11 mouse cellular contexts compared by ENCODE assay signal in the genomic region with DNA sequence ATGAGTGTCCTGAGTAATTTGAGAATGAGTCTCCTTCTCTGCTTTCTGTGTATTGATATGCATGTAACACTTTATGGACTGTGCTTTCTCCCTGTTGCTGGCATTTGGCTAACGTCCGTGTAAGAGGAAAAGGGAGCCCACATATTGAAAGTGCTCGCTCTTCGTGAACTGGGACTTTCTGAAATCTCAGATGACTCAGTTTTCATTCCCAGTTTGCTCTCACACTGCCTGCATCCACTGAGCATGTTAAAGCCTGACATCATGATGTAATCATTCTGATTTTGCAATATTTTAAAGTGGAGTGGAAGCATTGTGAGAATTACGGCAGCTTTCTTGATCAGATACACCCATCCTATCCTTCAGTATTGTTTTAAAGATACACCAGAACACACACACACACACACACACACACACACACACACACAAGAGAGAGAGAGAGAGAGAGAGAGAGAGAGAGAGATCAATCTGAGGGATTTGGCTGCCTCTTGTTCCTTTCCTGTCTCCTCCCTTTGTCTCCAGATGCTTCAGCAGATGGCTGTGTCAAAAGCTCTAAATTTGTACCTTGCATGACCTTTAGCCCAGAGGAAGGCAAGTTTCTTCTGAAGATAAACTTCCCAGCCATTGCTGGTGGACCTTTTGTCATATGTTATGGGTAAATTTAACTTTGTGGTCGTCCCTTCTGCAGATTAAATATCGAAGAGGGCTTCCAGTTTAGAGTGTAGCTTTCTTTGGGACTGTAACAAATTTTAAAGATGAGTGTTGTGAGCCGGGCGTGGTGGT.
A peak's percentile ranks its signal among the peaks of the same experiment; 100 is the strongest.
DNase-seq lines count a peak whose midpoint lies in the region; ATAC-seq lines count a peak whose summit lies in the region.
"Had no signal": no experiment of that assay in that cellular context is flagged by ENCODE, and none has a peak within 500 bp of the region (broad histone marks: within the 10 kb centered on the region; RNA-seq: fewer than 3 reads in every experiment).

No protein-coding gene starts in this region.

- H3K4me3 ChIP-seq in liver, embryonic 12.5 days: no peak overlapping the region
- H3K4me3 ChIP-seq: heart, embryonic 13.5 days; limb, embryonic 13.5 days had no signal

- H3K4me1 ChIP-seq in liver, embryonic 12.5 days: peaks cover 6% of the 10 kb centered on the region; the same call in 1 of the 2 replicates

- 50% methylated on average over 9 of the region's 9 CpGs for whole genome bisulfite sequencing in liver, embryonic 12.5 days (ENCODE audit: insufficient replicate concordance)

- no peak overlapping the region for H3K9ac ChIP-seq in liver, embryonic 12.5 days
- H3K9ac ChIP-seq: heart, embryonic 13.5 days; limb, embryonic 13.5 days had no signal

- H3K4me2 ChIP-seq in liver, embryonic 12.5 days: no peak overlapping the region
- H3K4me2 ChIP-seq: heart, embryonic 13.5 days; limb, embryonic 13.5 days had no signal

- no peaks in the 10 kb centered on the region for H3K36me3 ChIP-seq in liver, embryonic 12.5 days
- H3K36me3 ChIP-seq: heart, embryonic 13.5 days had no signal

- no peak overlapping the region for H3K27ac ChIP-seq in liver, embryonic 12.5 days
- H3K27ac ChIP-seq: heart, embryonic 13.5 days; limb, embryonic 13.5 days had no signal

- H3K9me3 ChIP-seq in liver, embryonic 12.5 days (replicated peaks): no peaks in the 10 kb centered on the region
- H3K9me3 ChIP-seq: heart, embryonic 13.5 days; limb, embryonic 13.5 days had no signal

- no peaks in the 10 kb centered on the region for H3K27me3 ChIP-seq in liver, embryonic 12.5 days (replicated peaks)
- H3K27me3 ChIP-seq: heart, embryonic 13.5 days; limb, embryonic 13.5 days had no signal

- peak; percentile 71 for DNase-seq in cerebellum, adult 9-10 months
- no peak for DNase-seq in cerebellum, adult 8-10 months
- peak; percentile 25 for DNase-seq in kidney, postnatal 14 days
- no peak for DNase-seq in kidney, postnatal 10 days
- peak; percentile 56 for DNase-seq in Muller cell, postnatal 12 days (ENCODE audit: inconsistent ontology term)
- DNase-seq in gonadal fat pad, adult 2 months (ENCODE audit: low read depth): peak; percentile 40
- DNase-seq in ovary, postnatal 36 days (ENCODE audit: low spot score): no peak

- no peak for ATAC-seq in liver, embryonic 12.5 days
- ATAC-seq: activated CD4-positive, CD25-positive, alpha-beta regulatory T cell, adult 4 months had no signal

Comparison
In these comparisons a context has a peak if more than half of its experiments do, and no peak if none do; other contexts are left out.
1. DNase-seq: peak in cerebellum, adult 9-10 months (single experiment), kidney, postnatal 14 days (single experiment), Muller cell, postnatal 12 days (single experiment) and gonadal fat pad, adult 2 months (single experiment); none in cerebellum, adult 8-10 months (single experiment), kidney, postnatal 10 days (single experiment) and ovary, postnatal 36 days (single experiment).